Mouse (Mus musculus) kidney, adult 8-10 months (tissue): ENCODE measurements around the gene Git1.

Experiments
- DNase-seq, 2 experiments: peaks; one replicate each; pipeline ENCODE4 v3.0.0; 2022

Gene Git1

GRCm38 (mm10) chr11:77493512-77494343, at the start of gene Git1:
Gene Git1 (plus strand): TSS chr11:77493562.
- no peak for DNase-seq

GRCm38 (mm10) chr11:77444939-77445338, 48.4 kb upstream of the Git1 start:
- DNase-seq = peak in 1 of 2 experiments; percentile 52

- DNase-seq = peak; percentile 63 to 75
Observed at GRCm38 (mm10) chr11:77446628-77447041, 46.7 kb upstream of the Git1 start.

DNA sequence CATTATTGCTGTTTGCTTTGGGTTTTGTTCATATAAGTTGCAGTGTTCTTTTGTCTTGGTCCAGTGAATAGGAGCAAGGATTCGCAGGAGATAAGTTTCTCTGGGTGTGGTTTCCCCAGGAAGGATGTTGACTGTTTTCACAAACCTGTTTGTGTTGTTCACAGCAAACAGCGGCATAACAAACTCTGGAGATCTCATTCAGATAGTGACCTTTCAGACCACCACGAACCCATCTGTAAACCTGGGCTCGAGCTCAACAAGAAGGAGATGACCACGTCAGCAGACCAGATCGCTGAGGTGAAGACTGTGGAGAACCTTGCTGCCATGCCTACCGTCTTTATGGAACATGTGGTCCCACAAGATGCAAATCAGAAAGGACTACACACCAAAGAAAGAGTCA, 44.1 kb upstream of the Git1 start:
- no peak for DNase-seq

- DNase-seq = no peak
Observed at GRCm38 (mm10) chr11:77451670-77452069, 41.7 kb upstream of the Git1 start.

- DNase-seq = no peak
Observed at GRCm38 (mm10) chr11:77453388-77453787, 40.0 kb upstream of the Git1 start.

DNA sequence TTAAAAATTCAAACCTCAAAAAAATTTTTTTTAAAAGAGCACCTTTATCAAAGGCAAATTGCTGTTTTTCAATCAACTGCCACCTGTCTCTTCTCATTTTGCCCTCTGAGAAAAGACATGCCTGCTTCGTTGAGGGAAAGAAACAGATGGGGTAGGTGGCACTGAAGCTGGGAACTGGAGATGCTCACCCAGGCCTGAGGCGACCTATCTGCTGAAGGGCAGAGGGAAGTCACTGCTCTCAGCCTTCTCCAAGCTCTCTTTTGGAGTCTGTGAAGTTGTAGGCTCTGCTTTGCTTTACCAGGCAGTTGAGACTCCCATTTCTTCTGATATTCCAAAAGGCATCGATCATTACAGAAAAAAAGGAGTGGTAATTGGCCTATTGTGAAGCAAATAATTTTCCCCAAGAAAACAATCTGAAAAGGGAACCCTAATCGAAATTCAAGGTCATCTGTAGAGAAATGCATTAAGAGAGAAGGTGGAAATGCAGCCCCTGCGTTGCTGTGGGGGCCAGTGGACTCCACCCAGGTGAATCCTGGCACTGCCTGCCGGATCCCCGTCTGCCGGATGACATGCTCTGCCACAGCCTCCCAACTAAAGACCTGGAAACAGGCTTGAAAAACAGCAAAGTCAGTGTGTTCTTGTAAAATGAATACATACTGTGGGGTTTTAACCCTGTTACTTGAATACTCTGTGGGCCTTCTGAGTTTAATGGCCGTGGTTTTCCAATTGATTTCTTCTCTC, 37.4 kb upstream of the Git1 start:
- DNase-seq = no peak

- peak in 1 of 2 experiments; percentile 26 for DNase-seq
Observed at GRCm38 (mm10) chr11:77456866-77457265, 36.5 kb upstream of the Git1 start.

GRCm38 (mm10) chr11:77461856-77462255, 31.5 kb upstream of the Git1 start:
- no peak for DNase-seq

DNA sequence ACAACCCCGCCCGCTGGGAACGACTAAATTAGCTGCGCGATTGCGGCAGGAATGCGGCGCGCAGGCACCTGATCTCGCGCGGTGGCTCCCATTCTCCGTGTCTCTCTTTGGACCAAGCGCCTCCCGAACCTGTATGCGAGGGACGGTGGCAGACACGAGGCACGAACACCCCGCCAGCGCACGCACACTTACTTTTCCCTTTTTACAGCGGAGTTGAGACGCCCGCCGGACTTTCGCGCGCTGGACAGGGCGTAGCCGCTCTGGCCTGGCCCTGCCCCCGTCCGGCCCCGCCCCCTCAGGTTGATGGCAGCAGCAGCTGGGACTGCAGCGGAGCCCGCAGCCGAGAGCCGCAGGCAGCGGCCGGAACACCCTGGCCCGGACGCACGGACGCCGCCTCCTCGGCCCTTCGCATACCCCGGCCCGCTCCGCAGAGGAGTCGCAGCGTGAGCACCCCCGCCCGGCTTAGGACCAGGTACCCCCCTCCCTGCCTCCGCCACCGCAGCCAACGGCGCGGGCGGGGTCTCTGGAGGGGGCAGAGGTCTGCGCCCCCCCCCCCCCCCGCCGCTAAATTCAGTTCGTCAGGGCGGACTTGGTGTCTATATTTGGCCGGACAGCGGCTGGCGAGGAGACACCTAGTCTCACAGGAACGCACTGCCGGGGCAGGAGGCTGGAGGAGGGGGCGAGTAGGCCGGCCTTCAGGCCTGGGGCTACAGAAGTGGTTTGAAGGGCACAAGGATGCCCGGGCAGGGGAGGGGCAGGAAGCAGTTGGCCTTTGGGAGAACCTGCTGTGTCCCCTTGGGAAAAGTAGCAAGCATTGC, 30.9 kb upstream of the Git1 start, which contains the start of gene Coro6:
Coro6 (plus strand) TSS at position 129 of the 818 bp plus-strand sequence.
- DNase-seq = peak; percentile 65 to 78

- DNase-seq = no peak
Observed at GRCm38 (mm10) chr11:77463101-77463445, 30.3 kb upstream of the Git1 start.

DNA sequence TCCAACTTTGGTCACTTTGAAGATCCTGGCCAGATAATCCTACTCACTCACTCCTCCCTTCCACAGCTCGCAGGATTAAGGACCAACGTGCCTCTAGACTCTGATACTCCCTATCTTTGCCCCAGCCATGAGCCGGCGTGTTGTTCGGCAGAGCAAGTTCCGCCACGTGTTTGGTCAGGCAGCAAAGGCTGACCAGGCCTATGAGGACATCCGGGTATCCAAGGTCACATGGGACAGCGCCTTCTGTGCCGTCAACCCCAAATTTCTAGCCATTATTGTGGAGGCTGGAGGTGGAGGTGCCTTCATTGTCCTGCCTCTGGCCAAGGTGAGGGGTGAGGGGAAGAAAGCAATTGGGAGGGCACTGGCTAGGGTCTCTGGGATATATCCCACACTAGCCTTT, 29.6 kb upstream of the Git1 start:
- no peak for DNase-seq

DNA sequence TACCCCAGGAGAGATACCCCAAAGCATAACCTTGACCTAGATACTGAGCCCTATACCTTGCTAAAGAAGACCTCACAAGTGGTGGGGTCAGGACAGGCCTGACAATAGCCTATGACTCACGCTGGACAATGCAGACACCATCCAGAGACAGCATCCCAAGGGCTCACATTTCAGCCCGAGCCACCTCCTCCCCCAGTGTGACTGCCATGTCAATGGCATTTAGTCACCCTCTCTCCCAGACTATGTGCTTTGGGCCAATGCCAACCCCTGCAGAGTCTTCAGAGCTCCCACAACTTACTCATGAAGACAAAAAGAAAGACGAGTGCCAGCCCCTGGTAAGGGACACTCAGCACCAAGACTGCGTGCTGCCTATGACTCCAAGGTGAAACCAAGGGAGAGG, 28.7 kb upstream of the Git1 start:
- no peak for DNase-seq

- DNase-seq = no peak
Observed at GRCm38 (mm10) chr11:77465111-77465510, 28.3 kb upstream of the Git1 start.

GRCm38 (mm10) chr11:77466544-77466943, 26.8 kb upstream of the Git1 start:
- DNase-seq = no peak

GRCm38 (mm10) chr11:77467157-77467556, 26.2 kb upstream of the Git1 start:
- DNase-seq = peak; percentile 75 to 82

GRCm38 (mm10) chr11:77467784-77468183, 25.6 kb upstream of the Git1 start:
- peak; percentile 60 to 81 for DNase-seq

- no peak for DNase-seq
Observed at GRCm38 (mm10) chr11:77468397-77468796, 25.0 kb upstream of the Git1 start.

DNA sequence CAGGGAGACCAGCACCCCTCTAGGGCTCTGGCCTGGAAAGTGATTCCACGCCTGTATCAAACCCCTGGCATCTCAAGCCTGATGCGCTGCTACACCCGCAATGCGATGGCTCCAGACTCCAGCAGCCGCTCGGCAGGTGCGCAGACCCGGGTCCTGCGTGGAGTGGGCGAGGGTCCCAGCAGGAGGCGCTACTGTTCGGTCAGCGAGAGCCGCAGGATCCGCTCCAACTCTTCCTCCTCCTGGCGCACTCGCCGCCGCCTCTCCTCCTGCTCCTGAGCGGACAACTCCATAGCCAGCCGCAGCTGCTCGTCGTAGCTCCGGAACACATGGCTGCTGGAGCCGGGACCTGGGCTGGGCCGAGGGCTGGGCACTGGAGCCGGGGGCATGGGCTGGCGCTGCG, 22.0 kb upstream of the Git1 start:
- DNase-seq = no peak

DNA sequence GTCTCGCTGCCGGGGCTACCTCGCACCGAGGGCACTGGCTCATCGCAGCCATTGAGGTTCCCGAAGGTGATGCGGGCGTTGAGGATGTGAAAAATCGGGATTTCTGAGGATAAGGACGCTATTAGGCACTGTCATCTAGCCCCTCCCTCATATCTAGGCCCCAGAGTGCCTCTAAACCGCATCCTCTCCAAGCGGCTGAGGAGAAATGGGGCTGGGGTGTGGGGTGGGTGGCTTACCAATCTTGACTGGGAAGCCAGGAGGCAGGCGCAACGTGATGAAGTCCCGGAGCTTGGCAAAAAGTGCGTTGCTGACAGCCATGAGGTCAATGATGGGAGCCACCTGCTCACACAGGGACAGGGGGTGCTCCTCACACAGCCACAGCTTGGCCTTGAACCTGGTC, 20.6 kb upstream of the Git1 start:
- no peak for DNase-seq

DNA sequence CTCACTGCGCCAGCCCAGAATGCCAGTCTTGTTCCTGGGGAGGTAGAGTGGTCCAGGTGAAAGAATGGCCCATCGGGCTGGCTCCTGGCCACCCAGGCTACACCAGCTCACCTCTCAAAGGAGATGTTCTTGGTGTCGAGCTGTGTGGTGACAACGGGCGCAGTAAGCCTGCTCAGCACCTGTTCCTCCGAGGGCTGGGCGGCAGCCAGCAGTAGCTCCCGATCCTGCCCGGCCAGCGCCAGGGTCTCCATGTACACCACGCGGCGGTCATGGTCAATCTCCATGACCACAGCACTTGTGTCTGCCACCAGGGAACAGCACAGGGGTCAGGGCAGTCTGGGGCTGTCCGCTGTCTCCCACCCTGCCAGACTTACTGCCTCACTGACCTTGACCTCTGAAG, 17.1 kb upstream of the Git1 start:
- DNase-seq = no peak

DNA sequence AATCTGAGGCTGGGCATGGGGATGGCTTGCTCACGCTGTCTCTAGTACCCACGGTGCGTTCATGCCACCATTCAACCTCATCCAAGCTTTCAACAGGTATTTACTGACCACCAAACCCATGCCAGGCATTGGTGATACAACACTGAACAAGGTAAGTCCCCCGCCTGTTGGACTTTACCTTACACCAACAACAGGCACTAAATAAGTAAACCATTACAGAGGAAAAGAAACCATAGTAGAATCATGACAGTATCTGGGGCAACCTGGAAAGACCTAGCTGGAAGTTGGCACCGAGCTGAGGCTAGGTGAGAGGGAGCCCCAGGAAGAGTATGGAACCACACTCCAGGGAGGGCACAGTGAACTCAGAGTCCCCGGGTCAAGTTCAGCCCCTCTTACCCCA, 16.5 kb upstream of the Git1 start:
- peak; percentile 28 to 48 for DNase-seq

DNA sequence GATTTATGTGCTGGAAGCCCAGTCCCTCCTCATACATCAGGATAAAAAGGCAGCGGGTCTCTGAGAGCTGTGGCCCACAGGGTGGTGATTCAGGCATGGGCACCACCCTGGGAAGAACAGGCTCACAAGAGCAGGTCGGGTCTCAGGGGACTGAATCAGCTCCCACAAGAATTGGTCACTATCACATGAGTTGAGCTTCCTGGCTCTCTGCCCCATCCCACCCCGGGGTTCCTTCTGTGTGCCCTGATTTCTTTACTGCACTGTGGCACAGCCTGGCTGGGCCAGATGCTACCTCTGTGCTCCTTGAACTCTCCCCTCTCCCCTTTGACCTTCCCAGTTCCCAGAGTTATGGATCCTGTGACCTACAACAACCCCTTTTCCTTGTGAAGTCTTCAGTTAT, 10.3 kb upstream of the Git1 start:
- no peak for DNase-seq
